Comparison of ENCODE assay signal across 29 mouse cellular contexts in the genomic region with DNA sequence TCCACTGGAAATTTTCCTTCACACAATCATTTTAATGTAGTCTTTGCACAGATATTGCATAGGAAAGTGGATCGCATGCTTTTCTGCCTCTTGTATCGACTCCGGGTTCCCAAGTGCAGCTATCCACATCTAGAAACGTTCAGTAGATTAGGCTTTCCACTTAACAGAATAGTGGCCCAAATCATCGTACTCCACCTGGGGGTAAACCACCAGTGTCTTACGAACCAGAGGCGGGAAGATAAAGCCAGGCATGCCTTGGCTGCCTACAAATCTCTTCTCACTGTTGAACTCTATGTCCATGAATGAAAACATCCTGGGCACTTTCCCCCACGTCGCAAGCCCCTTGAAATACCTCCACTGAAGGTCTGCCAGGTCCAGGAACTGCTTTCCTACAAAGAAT. TPM values are rescaled to one million over a fixed set of nuclear protein-coding genes. Genes with fewer than 3 reads are reported as not detected.
"Had no signal": no experiment of that assay in that cellular context is flagged by ENCODE, and none has a peak within 500 bp of the region (broad histone marks: within the 10 kb centered on the region; RNA-seq: fewer than 3 reads in every experiment).

No protein-coding gene starts in this region.

- H3K4me3 ChIP-seq: megakaryocyte, embryonic 14.5 days; midbrain, embryonic 10.5 days; midbrain, embryonic 12.5 days; myocyte; neural tube, embryonic 13.5 days; neural tube, embryonic 15.5 days had no signal

- ATAC-seq: midbrain, embryonic 16.5 days had no signal

- H3K9ac ChIP-seq: liver, embryonic 14.5 days; lung, embryonic 14.5 days; midbrain, embryonic 12.5 days; neural tube, embryonic 13.5 days; neural tube, embryonic 15.5 days had no signal

- H3K4me1 ChIP-seq: megakaryocyte, embryonic 14.5 days; midbrain, embryonic 12.5 days; neural tube, embryonic 13.5 days; neural tube, embryonic 15.5 days had no signal

- H3K9me3 ChIP-seq: midbrain, embryonic 12.5 days; neural tube, embryonic 13.5 days; neural tube, embryonic 15.5 days had no signal

- H3K4me2 ChIP-seq: lung, embryonic 14.5 days; midbrain, embryonic 12.5 days; neural tube, embryonic 13.5 days; neural tube, embryonic 15.5 days had no signal

- H3K27ac ChIP-seq: liver, embryonic 14.5 days; midbrain, embryonic 10.5 days; midbrain, embryonic 12.5 days; neural tube, embryonic 13.5 days; neural tube, embryonic 15.5 days had no signal

- H3K36me3 ChIP-seq: midbrain, embryonic 10.5 days; midbrain, embryonic 12.5 days; neural tube, embryonic 13.5 days; neural tube, embryonic 15.5 days had no signal

- H3K27me3 ChIP-seq: neural tube, embryonic 13.5 days; neural tube, embryonic 15.5 days had no signal

- DNase-seq: lung, adult 18-20 months; lung, postnatal 10 days; lung, postnatal 4 days; midbrain, embryonic 14.5 days; retina, postnatal 1 day; right cerebral cortex, adult 18-20 months; right cerebral cortex, postnatal 25 days; right cerebral cortex, postnatal 4 days; spleen, adult 18-20 months; thymus, adult 18-20 months; thymus, postnatal 14 days; thymus, postnatal 4 days had no signal

RNA-seq across cellular contexts. Expression of a gene that starts 4.6 kb away (rescaled TPM):
- polyA plus RNA-seq: liver, embryonic 14.5 days; liver, embryonic 16.5 days; lung, embryonic 14.5 days; lung, embryonic 16.5 days; midbrain, embryonic 10.5 days; midbrain, embryonic 12.5 days; midbrain, embryonic 14.5 days; midbrain, embryonic 16.5 days; myocyte; neural tube, embryonic 11.5 days; neural tube, embryonic 13.5 days; neural tube, embryonic 15.5 days; small intestine, adult 2 months; stomach, embryonic 14.5 days; stomach, embryonic 16.5 days; thymus, postnatal 0 days; urinary bladder, adult 2 months had no signal

RNA-seq across cellular contexts. Expression of a gene that starts 20.8 kb away (rescaled TPM):
- polyA plus RNA-seq: liver, embryonic 14.5 days; lung, embryonic 14.5 days; lung, embryonic 16.5 days; midbrain, embryonic 14.5 days; myocyte; neural tube, embryonic 11.5 days; small intestine, adult 2 months; stomach, embryonic 16.5 days; thymus, postnatal 0 days; urinary bladder, adult 2 months had no signal

RNA-seq across cellular contexts. Expression of a gene that starts 22.8 kb away (rescaled TPM):
- polyA plus RNA-seq: liver, embryonic 14.5 days; liver, embryonic 16.5 days; lung, embryonic 14.5 days; lung, embryonic 16.5 days; midbrain, embryonic 10.5 days; midbrain, embryonic 12.5 days; midbrain, embryonic 14.5 days; midbrain, embryonic 16.5 days; myocyte; neural tube, embryonic 11.5 days; neural tube, embryonic 13.5 days; neural tube, embryonic 15.5 days; small intestine, adult 2 months; stomach, embryonic 14.5 days; stomach, embryonic 16.5 days; urinary bladder, adult 2 months had no signal

RNA-seq across cellular contexts. Expression of a gene that starts 42.2 kb away (rescaled TPM):
- polyA plus RNA-seq: liver, embryonic 16.5 days; lung, embryonic 14.5 days; lung, embryonic 16.5 days; midbrain, embryonic 10.5 days; midbrain, embryonic 12.5 days; midbrain, embryonic 14.5 days; midbrain, embryonic 16.5 days; myocyte; neural tube, embryonic 11.5 days; neural tube, embryonic 13.5 days; neural tube, embryonic 15.5 days; small intestine, adult 2 months; stomach, embryonic 14.5 days; stomach, embryonic 16.5 days; thymus, postnatal 0 days; urinary bladder, adult 2 months had no signal
